Mouse (Mus musculus): ENCODE data around the gene Gpatch2.

Gene Gpatch2

DNA sequence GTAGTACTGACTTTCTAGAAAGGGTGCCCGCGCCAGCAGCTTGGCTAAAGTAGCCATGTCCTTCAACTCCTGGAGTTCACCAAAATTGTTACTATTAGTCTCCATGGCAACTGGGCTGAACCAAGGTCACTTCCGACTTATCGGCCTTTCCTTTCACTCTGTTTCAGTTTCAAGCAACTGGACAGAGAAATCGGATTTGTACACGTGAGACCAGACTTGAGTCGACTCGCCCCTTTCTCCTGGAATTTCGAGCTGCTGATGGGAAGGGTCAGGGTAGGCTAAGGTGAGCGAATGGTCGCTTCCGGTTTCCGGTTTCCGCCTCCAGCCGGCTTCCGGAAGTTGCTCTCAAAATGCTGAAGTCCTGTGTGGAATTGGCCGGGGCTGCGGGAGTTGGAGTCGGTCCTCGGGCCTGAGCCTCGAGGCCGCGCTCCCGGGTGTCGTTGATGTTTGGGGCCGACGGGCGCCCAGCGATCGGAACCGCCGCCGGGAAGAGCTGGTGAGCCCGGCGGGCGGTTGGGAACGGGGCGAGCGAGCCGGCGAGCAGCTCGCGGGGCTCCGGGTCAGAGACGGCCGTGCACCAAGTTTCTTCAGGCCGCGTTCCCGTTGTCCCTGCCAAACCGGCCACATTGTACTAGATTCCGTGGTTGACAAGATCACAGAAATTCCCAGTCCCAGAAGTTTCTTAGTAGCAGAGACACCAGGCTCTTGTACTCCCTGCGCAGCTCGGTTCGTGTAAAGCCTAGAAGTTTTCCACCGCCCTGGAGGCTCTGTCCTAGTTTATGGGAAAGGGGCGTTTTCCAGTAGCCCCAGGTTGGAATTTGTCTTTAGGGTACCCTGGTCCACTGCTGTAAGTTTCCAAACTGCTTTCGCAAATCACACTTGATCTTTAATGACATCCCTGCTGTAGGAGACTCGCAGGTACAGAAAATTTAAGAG is at the start of gene Gpatch2, which contains the start of gene Spata17:
Gpatch2 (plus strand) TSS at position 328 of the 936 bp plus-strand sequence.
Spata17 (minus strand) TSS at position 285 of the 936 bp plus-strand sequence.
- peak; percentile 78 to 83 for DNase-seq

DNA sequence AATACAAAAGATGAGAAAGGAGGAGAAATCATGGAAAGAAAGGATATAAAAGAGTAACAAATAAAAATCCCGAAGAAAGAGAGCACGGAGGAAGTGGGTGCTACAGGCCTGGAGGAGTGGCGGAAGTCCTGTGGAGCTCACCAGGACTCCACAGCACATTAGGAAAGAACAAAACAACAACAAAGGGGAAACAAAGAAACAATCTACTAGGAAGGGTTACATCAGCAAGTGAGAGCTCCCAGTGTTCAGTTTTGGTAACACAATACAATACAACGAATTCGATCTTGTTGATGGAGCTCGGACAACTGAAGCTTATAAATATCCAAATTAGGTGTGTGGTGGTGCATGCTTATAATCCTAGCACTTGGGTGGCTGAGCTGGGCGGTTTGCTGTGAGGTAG is 45.7 kb upstream of the Gpatch2 start:
- DNase-seq, result no peak

DNA sequence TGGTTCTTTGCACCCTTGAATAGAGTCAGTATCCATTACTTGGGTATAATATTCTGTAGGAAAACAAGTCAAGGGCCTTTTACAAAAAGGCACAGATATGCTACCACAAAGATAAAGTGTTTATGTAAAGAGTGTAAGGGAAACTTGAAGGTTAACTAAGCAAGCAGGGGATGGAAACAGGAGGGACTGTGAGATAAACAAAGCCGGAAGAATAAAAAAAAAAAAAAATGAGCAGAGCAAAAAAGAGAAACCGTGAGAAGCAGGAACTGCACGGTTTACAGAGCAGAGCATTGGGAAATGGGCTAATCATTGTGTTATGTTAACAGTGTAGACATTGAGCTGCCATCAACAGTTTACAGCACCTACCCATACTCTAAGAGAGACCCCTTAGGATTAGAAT is 44.9 kb upstream of the Gpatch2 start:
- DNase-seq, result no peak

DNA sequence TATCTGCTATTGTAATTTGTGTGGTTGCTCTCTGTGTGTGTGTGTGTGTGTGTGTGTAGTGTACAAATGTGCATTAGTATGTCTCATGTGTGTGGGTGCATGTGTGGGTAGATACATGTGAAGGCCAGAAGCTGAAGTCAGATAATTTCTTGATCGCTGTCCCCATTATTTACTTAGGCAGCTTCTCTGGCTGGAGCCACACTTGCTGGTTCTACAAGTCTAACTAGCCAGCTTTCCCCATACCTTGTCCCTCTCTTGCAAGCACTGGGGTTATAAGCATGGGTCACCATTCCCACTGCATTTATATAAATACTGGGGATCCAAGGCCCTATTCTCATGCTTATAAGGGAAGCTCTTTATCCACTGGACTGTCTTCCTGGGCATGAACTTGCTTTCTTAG is 39.3 kb upstream of the Gpatch2 start:
- DNase-seq, result no peak

DNA sequence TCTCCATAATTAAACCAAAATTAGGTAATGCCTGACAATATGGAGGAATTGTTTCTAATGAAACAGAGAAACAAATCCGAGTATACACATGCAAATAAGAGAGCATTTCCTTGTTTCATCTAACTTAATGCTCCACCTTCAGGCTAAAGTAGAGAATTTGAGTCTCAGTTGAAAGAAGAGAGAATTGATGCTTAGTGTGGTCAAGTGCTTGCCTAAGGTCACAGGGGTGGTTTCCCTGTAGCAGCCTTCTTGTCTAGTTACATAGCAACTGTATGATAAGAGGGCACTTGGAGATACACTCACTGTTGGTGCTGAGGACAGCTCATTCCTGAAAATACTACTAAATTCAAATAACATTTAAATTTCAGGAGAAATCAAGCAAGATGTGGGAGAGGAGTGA is 36.8 kb upstream of the Gpatch2 start:
- no peak for DNase-seq

DNA sequence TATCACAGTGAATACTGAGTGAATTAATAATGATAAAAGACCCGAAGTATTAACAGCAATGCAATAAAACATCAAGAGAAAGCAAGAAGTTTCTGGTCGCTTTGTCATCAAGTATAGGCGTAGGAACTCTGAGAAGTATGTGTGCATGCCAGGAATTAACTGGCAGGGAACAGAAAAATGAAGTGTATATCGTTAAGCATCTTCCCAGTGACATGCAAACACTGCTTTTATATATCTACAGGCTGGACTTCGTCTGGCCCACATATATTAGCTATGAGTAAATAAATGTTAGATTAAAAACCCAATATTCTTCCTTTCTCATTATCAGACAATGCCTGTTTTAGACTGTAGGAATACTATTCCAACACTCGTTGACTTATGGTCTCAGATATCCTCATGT is 9.8 kb upstream of the Gpatch2 start:
- DNase-seq, result no peak

DNA sequence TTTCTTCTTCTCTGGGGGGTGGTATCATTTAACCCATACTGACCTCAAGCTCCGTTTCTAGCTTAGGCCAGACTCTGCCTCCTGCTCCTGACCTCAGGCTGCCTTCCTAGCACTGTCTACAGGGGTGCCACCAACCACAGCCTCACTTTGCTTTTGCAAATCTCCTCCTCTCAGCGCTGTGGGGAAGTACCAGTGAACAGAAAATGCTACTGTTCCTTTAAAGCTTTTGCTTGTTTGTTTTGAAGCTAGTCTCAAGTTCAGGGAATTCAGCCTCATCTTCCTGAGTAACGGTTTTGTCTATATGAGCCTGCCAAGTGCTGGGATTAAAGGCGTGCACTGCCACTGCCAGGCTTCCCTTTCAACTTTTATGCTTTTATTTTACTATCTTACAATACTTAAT is 5.8 kb upstream of the Gpatch2 start:
- DNase-seq, result no peak

DNA sequence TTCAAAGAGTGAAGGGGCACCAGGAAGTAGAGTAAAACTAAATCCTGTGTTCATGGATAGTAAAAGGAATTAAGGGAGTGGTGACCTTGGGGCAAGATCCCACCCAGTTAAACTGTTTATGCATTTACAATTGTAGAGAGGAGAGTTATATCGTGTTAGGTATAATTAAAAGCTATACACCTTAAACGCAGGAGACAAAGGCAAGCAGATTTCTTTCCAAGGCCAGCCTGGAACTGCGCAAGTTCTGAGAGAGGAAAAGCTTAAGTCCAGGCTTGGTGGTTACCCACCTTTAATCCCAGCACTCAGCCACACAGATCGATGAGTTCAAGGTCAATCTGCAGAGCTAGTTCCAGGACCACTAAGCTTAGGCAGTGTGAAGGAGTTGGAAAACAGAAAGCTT is 4.6 kb upstream of the Gpatch2 start:
- no peak for DNase-seq

DNA sequence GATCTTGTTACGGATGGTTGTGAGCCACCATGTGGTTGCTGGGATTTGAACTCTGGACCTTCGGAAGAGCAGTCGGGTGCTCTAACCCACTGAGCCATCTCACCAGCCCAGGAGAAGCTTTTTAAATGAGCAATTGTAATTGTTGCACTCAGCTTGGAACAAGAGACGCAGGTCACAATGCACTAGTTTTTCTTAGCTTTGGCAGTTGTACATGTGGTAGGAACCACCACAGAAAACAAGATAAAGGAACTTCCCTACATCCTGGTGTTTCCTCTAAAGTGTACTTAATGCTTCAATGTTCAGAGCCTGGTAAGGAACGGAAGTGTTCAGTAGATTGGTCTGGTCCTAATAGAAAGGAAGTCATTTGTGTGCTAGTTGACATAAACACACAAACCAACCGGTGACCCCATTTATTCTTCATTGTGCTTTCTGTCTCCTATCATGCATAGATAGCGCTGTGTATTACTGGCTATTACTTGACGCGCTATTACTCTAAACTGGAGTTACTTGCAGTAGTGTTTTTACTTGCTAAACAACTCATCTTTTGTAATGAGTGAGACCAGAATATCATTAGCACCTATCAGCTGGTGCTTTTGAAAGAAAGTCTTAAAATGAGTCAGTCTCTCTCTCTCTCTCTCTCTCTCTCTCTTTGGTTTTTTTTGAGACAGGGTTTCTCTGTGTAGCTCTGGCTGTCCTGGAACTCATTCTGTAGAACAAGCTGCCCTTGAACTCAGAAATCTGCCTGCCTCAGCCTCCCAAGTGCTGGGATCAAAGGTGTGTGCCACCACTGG is 1.5 kb downstream of the Gpatch2 start:
- no peak for DNase-seq

DNA sequence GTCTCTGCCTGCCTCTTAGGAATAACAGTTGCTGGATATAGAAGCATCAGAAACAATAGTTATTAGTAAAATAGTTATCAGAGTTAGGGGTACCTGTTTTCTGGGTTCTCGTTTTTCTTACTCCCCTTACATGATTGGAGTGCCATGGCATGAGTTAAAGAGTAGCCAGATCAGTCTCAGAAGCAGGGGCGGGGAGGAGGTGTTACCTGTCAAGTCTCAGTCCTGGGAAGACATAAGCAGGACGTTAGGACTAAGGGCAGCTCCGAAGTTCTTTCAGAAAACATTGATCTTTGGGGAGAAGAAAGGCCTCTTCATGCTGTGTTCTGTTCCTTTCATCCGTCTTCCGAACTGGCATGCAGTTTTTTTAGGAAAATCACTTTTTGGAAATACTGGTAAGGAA is 5.4 kb downstream of the Gpatch2 start:
- DNase-seq, result no peak

DNA sequence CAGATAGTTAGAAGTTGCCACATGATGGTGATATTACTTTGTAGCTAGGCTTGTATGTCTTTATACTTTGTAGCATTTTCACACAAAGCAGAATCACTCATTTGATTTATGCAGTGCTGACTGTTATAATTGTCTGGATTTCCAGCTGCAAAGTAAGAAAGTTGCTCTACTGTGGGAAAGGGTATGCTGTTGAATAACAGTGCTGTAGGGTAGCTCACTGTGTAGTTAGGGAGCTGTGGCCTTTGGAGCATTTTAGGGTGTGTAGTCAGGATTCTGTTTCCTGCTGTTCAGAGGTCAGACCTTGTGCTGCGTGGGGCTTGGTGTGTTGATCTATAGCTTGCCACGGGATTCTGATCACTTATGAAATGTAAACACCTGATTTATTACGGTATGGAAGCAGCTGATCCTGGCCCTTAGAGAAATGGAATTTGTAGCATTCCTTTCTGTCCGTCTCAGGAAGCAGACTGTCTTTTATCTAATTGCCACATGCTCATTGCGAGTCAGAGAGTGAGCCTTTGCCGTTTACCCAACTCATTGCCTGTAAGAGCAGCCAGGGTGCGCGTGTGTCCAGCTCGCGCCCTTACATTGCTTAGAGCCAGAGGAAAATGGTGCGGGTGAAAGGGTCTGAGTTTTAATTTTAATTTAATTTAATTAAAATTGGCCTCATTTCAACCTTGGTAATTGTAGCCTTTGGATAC is 11.2 kb downstream of the Gpatch2 start:
- DNase-seq, result no peak

DNA sequence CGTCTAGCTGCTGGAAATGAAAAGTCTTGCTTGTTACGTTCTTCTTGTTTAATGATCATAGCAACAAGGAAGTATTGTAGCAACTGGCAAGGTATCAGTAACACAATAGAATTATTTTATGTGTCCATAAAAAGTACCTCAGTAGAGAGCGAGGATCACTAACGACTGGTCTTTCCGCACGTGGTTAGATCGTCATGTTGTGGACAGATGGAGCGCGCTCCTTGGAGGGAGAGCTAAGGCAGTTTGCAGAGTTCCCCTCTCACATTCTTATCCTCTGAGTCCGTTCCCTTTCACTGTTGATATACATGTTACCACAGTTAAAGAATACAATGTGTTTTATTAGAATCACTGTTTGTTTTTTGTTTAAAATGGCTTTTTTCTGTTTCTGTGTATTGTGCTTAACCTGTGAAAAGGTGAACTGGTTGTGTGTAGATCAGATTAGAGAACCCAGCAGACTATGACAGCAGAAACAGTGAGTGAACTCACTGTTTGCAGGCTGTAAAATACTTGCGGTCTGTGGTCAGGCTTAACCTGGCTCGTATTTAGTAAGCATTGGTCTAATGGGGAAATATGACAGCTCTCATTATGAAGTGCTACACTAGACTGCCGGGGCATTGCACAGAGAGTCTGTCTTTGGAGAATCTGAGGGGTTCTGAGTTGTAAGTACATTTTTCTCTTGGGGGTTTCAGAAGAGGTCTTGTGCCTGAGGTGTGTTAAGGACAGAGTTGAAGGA is 13.3 kb downstream of the Gpatch2 start:
- DNase-seq, result no peak

DNA sequence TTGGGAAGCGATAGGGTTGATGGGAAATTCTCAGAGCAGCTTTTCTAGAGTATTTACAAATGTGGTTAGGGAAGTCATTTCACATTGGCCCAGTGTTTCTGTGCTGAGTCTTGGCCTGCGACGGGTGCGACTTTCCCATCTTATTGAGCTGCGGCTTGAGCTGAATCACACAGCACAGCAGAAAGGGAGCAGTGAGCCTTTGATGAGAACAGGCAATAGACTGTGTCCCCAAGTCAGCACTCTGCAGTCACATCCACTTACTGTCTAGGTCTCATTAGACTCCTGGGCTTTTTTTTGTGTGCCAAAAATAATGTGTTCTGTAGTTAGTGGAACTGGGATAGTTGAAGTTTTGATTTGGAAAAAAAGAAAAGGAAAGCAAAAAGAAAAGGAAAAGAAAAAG is 14.9 kb downstream of the Gpatch2 start:
- no peak for DNase-seq

DNA sequence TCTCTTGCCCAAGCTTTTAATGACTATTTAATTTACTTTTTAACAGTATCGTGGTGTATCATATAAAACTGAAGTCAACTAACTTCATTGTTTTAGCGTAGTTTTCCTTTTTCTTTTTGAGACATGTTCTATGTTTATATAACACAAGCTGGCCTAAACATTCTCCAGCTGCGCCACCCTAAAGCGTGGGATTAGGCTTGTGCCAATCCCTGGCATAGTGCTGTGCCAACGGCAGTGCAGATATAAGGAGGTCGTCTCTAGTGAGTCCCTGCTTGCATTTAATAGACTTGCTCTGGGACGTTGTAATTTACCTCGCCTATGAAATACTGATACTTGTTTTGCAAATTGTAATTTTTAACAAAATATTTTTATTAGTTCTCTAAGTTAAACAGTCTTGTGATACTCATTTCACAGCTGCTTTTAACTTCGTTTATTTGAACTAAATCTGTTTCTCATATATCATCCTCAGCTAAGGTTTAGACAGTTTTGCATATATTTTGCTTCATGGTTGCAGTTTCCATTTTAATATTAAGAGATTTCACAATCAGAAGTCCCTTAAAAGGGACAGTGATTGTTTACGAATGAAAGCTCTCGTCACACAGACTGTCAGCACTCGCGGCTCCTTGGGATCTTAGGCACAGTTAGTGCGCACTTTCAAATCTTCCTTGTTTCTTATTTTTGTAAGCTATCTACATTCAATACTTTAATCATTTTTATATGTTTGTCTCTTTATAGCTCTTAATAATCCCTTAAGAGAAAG is 17.1 kb downstream of the Gpatch2 start:
- DNase-seq, result no peak

DNA sequence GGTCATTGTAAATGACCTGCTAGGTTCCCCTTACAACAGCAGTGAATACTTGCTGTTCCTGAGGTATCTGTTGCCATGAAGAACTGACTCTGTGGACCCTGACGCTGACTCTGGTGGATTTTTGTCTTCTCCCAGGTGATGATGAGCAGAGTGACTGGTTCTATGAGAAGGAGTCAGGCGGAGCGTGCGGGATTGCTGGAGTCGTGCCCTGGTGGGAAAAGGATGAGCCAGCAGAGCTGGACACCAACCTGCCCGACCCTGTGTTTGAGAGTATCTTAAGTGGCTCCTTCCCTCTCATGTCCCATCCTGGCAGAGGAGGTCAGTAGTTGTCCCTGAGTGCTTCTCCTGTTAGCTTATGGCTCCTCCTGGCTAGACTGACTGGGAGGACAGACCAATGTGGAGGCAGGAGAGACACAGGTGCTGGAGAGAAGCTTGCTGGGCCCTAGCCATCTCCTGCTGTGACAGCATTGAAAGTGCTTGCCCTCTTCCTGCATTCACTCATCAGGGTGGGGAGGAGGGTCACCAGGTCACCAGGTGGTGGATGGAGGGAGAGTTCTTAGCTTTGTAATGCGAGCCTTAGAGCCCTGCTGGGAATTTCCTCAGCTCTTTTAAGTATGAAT is 17.8 kb downstream of the Gpatch2 start:
- peak; percentile 53 to 58 for DNase-seq

DNA sequence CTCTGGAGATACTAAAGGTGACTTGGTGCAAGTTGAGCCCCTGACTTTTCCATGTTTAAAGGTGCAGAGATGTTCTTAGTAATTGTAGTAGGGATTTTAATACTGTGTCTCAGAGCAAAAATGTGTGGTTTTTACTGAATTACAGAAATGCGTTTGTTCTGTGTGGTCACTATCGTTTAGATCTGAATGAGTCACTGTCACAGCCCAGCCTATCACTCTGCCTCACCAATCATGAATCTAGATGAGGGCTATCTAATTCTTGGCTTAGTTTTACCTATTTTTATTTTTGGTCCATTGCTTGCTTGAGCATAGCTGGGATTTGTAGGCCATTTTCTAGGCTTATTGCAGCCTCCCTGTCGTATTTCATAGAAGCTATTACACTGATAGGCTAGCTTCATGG is 19.9 kb downstream of the Gpatch2 start:
- DNase-seq, result no peak

DNA sequence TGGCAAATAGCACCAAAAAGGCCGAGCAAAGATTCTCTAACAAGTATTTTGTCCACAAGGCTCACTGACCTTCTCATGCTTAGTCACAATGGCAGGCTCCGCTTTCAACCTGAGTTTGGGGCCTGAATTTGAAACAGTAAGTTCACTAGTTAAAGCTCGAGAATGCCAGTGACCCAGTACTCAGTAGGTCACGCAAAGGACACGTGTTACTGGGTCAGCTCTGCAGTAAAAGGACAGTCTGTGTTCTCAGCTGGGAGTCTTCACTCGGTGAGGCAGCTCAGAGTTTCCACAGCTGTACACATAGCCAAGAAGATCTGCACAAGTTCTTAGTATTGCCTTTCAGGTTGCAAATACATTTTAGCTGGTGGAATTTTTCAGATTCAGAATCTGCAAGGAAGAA is 21.0 kb downstream of the Gpatch2 start:
- no peak for DNase-seq

DNA sequence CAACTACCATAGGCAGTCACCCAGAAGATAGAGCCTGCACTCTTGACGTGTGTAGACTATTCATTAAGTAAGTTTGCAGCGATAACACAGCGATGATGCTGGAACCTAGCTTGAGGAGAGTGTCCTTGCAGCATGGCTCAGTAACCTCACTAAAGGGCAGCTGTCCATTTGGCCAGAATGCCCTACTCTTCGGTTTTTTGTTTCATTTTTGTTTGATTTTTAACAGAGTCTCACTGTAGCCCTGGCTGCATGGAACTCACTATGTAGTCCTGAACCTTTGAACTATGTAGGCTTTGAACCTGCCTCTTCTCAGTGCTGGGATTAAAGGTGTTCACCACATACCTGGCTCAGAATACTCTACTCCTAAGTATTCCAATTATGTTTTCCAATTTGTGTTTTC is 22.8 kb downstream of the Gpatch2 start:
- no peak for DNase-seq

DNA sequence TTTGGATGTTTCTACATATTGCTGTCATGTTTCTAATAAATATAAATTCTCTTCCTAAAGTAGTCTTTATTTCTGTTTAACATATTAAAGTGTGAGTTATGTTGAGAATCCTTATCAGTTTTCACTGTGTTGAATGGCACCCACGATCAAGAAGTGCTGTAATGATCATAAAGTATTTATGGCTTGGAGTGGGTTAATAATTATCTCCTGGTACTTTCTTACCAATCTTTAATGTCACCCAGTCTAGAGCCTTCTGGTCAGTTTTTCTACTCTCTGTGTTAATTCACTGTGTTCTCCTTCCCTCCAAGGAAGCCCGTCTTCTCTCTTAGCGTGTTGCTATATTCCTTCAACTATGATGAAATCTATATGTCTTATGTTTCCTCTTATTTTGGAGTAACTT is 25.0 kb downstream of the Gpatch2 start:
- no peak for DNase-seq

DNA sequence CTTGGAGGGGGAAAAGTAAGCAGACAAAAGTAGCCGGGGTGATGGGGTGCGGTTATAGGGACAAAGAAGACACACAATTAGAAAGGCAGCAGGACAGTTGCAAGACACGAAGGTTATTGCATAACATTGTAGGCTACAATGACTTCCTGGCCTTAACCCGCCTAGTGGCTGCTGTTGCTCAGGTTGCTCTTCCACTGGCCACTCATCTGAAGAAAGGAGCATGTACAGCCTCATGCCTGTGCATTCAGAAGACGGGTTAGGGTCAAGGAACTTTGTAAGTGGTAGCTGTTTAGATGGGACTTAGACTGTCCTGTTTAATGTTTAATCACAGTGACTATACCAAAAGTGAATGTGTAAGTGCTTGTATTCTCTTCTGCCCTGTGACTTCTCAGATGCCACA is 26.0 kb downstream of the Gpatch2 start:
- no peak for DNase-seq

DNA sequence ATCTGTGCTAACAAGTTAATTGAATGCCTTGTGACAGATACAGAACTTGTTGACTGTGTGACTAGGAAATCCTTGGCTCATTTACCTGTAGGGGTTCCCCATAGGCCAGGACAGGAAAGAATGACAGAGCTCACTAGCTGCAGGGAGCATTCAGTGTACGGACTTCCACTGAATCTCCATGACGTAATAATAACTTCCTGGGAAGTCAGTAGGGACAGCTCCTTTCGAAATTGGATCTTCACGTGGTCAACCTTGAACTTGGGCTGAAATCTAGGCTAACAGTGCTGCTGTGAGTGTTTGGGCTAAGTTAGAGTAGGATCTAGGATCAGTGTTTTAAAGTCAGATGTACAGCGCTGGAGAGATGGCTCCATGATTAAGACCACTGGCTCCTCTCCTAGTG is 29.4 kb downstream of the Gpatch2 start:
- no peak for DNase-seq

Measured in cerebellum, postnatal 36 days (tissue).